Mouse (Mus musculus) megakaryocyte, adult 5-6 weeks (primary cell): ENCODE measurements around the gene Depdc7. TPM values are rescaled to one million over a fixed set of nuclear protein-coding genes. Genes with fewer than 3 reads are reported as not detected.

Experiments
- ATAC-seq: 2 replicates; pipeline ENCODE4 v1.8.0; 2016; ENCODE audit warnings: mild to moderate bottlenecking, inconsistent platforms; ENCODE audit not compliant: poor library complexity, severe bottlenecking
- total RNA-seq, 2 experiments: library from RNA; stranded (forward) in 1 of 2; stranded (reverse) in 1 of 2; fragments of 153-499, 151-499 nt in 1 of 2; fragments of 221-1000, 200-1000 nt in 1 of 2; gene quantifications; 2 replicates each; pipeline versions ENCODE4 v1.2.3 to v1.2.4; 2015 to 2017

The Depdc7 gene
- total RNA-seq, 2 experiments from 2014 or later: 14.0 to 15.3 TPM

DNA sequence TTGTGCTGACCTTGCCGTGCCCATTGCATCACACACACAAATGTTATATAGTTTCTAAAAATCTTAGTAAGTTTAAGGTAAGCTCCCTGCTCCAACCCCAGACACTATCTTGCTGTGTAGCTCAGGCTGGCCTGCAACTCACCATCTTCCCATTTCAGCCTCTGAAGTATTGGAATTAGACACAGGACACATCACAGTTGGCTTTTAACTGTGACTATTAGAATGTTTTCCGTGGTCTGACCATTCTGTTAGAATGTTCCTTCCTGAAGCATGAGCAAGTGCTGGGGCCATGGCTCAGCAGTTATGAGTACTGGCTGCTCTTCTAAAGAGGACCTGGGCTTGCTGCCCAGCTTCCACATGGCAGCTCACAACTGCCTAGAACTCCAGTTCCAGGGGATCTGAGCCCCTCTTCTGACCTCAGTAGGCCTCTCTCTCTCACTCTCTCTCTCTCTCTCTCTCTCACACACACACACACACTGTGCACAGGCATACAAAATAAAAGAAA lies 25.4 kb downstream of the Depdc7 start:
- no peak for ATAC-seq

DNA sequence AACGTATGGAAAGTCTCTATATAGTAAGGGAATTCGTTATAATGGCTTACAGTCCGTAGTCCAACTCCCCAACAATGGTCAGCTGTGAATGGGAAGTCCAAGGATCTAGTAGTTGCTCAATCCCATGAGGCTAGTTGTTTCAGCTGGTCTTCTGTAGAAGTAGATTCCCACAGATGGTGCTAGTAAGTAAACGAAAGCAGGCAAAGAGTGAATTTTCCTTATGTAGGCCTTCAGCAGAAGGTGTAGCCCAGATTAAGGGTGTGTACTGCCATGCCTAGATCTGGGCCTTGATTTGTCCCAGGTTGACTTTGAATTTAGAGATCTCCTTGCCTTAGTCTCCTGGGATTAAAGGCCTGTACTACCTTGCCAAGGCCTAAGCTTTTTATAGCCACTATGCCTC lies 26.4 kb downstream of the Depdc7 start, which contains the start of gene Pin1rt1:
Gene Pin1rt1 (minus strand): TSS at position 101 of the 400 bp plus-strand sequence.
- ATAC-seq: no peak

DNA sequence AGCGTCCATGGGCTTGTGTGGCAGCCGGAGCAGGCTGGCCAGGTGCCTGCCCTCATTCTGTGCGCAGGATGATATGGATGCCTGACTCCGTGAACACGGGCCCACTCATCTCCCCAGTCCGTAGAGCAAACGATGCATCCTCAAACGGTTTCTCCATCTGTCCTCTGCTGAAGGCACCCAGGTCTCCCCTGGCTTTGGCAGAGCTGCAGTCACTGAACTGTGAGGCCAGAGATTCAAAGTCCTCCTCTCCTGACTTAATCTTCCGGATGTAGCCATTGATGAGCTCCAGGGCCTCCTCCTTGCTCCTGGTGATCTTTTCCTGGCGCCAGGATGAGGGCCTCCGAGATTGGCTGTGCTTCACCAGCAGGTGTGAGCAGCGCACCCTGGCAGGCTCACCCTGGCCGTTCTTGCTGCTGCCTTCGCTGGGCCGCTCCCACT lies 28.4 kb downstream of the Depdc7 start:
- ATAC-seq: no peak

DNA sequence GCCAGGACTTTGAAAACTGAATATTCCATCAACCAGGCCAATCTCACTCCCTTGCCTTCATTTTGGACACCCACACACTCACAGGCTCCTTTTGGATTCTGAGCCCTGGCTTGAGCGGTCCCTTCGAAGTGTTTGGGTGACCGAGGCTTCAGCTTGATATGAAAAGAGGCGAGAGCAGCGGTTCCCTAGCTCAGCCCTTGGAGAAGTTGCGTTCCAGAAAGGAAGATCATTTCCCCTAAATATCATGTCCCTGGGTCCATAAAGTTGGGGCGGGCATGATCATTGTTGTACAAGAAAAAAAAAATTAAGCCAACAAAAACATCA lies 30.2 kb downstream of the Depdc7 start:
- ATAC-seq: peak; percentile 48

DNA sequence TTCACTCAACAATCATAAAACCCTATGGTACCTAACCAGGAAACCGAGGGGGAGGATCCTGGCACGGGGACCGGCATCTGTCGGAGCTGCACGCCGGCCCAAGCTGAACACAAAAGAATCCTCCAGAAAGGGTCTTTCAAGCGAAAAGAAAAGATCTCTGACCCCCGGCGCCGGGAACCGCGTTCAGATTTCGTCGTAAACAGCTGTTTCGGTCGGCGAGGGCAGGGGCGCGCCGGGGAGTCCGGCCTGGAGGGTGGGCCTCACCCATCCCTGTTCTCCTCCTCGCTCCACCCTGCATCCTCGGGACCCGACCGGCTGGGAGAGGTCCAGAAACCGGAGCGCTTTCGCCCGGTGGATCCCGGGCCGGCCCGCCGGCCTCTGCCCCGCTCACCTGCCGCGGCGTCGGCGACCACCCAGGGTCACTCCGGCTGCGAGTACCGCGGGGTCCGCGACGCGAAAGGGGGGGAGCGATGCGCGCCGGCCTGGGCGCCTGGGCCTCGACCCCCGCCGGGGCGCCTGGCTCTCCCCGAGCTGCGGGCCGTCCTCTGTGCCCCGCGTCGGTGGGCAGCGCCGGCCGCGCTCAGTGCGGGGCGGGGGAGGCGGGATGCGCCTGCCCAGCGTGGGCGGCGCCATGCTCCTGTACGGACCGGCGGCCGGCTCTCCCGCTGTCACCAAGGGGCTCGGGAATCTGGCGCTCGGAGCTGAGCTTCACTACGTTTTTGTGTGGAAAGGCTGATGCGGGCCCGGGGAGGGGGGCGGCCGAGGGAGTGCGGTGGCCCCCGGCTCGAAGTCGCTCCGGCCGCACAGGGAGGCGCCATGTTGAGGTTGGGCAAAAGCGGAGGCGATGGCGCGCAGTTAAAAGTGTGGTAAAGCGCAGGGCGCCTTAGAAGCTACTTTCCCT lies 30.8 kb downstream of the Depdc7 start, which contains the start of gene Tcp11l1:
Gene Tcp11l1 (minus strand): TSS at position 585 of the 901 bp plus-strand sequence.
- peak; percentile 73 for ATAC-seq

DNA sequence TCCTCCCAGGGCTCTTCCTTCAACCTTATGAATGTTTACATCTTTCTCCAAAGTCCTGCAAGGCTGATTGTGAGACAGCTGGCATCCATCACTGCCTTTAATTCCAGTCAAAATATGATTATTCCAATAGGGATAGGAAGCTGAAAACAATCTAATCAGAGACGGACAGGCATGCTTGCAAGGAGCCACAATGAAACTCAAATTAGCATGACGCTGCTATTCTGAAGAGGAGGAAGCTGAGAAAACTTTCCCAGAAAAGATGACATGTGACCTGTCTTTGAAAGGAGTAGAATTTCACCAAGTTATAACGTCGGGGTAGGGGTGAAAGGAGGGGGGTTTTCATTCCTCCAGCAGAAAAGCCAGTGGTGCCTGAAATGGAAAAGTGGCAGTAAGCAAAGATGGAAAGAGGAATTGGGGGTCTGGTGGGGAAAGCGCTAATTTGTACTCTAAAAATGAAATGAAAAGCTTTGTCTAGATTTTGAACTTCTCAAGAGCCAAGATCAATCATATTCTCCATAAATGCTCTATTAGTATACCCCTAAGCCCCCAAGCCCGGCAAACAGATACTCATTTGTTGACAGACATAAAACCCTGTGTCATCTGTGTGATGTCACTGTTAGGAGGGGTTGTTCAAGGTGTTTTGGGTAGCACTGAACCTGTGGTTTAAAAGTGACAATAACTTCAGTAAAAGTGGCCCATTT lies 31.9 kb downstream of the Depdc7 start:
- ATAC-seq: 0 out of 2 replicates have a peak, but pooled peaks have one; percentile 7

DNA sequence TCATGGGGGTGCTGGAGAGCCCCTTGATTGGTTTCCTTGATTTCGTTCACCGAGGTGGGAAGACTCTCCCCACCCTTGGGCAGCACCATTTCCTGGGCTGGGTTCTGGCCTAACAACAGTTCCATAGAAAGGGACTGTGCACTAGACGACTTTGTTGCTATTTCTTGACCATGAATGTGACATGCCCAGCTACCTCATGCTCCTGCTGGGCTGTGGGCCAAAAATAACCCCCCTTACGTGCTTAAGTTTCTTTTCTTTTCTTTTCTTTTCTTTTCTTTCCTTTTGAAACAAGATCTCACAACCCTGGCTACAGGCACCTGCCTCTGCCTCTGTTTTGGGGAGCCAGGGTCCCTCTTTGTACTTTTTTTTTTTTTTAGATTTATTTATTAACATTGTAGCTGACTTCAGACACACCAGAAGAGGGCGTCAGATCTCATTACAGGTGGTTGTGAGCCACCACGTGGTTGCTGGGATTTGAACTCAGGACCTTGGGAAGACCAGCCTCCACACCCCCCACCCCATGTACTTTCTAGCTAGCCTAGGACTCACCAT lies 32.8 kb downstream of the Depdc7 start:
- ATAC-seq: no peak

DNA sequence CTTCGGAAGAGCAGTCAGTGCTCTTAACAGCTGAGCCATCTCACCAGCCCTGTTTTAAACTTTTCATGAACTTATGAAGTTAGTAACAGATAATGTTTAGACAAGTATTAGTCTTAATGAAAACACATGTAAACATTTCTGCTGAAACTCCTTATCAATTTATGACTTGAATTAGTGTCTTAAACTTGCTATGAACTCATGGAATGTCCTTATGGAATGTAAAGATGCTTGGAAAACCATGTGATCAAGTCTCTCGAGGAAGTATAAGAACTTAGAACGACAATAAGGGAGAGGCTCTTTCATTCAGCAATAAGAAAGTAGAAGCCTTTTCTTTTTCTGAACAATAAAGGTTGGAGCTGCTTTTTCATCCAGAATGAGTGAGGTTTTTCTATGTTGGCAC lies 38.3 kb downstream of the Depdc7 start:
- no peak for ATAC-seq

DNA sequence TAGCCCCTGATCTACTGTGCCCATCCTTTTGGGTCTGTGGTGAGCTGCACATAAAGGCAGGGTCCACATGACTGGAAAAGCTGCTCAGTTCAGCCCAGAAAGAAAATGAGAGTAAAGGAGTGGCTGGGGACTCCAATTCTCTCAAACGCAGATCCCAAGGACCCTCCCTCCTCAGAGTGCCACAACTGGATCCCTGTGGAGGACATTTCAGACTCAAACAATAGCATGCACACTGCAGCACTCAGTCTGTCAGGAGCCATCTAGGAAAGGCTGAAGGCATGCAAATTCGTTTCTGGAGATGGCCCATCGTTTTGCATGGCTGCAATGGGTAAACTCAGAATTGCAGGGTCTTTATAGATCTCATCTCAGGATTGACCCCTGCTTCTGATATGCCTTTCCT lies 39.5 kb downstream of the Depdc7 start:
- ATAC-seq: no peak

DNA sequence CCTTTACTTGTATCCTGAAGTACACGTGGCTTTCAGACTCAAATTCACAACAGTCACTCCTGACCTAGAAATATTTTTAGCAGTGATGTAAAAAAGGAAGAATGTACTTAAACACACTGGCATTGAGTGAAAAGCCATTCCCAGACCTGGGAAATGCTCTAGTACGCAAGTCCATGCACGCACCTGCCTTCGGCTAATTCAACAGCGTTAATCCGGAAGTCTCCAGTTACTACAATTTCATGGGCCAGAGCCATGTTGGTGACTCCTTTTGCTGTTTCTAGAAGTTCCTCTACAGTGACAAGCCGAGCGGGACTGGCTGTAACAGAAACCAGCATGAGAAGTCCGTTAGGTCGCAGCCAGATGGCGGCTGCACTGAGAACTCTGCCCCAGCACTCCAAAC lies 43.0 kb downstream of the Depdc7 start:
- ATAC-seq: no peak

DNA sequence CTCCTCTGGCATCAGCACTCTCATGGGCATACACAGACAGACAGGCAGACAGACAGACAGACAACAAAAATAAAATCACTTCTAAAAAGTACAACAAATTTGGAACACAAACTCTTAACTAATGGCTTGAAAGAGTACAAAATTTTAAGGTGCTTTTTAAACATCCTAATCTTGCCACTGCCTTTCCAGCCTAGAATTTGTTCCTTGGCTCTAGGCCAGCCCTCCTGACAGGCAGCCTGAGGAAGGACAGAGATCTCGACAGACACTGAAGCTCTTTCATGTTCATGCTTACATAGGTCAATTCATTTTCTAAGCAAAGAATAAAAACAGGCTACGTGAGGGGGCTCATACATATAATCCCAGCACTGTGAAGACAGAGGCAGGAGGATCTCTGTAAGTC lies 50.1 kb downstream of the Depdc7 start:
- no peak for ATAC-seq

DNA sequence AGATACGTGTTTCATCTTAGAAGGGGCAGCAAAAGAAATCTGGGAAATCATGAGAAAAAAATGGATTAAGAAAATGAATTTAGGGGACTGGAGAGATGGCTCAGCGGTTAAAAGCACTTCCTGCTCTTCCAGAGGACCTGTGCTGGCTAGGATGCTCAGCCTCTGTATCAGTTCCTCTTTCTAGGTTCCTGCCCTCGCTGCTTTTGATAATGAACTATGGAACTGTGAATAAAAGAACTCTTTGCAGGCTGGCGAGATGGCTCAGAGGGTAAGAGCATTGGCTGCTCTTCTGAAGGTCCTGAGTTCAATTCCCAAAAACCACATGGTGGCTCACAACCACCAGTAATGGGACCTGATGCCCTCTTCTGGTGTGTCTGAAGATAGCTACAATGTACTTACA lies 52.0 kb downstream of the Depdc7 start:
- peak; percentile 72 for ATAC-seq

DNA sequence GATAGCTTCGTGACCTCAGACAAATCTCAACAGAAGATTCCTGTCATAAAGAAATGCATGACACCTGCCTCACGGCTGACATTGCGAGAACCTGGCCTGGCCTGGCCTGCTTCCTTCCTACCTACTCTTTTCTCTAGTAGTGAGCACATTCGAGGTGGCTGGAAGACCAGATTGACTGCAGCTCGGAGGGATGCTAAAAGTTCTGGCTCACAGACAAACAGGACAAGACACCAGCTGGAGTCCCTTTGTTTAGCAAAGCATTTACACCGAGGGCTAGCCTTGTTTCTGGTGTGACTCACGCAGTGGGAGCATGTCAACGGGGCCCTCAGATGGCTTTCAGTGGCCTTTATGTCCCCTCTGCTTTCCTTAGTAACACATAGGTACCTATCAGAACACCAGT lies 54.0 kb downstream of the Depdc7 start:
- ATAC-seq: no peak

DNA sequence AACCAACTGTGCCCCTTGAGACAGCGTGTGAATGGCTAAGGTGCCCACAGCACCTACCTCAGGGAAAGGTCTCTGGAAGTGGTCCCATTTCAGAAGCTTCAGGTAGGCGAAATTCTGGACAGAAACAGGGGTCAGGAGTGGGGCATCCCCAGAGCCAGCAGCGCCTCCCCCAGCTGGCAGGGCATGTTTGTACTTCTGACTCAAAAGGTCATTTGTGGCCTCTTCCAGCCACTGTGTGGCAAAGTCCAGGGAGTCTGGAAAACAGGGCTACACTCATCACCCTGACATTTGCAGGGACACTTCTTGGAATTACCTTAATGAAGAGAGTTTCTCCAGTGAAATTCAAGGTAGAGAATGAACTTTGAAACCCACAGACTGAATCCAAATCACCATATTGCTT lies 54.4 kb downstream of the Depdc7 start:
- no peak for ATAC-seq

DNA sequence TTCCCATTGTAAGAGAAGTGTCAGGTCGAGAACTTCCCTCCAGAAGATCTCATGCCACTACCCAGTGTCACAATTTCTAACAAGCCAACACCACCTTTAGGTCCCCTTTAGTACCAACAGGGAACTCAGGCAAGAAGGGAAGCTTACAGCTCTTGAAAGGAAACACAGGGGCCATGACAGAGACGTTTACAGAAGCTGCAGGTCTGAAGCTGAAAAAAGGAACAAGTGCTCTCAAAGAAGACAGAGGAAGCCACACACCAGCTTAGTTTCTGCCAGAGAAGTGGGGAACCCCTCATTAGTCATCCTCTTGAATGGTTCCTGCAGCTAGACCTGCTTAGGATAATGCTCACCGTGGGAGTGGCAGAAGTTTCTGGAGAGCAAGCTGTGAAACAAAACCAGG lies 55.4 kb downstream of the Depdc7 start:
- peak; percentile 79 for ATAC-seq

DNA sequence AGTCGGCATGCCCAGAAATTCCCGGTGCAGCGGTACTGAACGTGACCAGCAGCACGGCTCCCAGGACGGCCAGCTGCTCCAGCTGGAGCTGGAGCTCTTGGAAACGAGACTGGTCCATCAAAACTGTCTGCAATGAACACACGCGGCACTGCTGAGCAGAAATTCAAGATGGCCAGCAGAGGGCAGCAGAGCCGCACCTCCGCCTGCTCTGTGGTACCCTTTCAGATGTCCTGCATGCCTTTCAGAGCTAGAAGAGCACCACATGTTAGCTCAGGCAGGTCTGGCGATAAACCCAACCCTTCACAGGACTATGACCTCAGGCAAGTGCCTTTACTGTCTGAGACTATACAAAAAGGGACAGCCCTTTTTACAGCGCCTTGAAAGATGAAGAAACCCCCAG lies 57.3 kb downstream of the Depdc7 start:
- ATAC-seq: peak; percentile 80

DNA sequence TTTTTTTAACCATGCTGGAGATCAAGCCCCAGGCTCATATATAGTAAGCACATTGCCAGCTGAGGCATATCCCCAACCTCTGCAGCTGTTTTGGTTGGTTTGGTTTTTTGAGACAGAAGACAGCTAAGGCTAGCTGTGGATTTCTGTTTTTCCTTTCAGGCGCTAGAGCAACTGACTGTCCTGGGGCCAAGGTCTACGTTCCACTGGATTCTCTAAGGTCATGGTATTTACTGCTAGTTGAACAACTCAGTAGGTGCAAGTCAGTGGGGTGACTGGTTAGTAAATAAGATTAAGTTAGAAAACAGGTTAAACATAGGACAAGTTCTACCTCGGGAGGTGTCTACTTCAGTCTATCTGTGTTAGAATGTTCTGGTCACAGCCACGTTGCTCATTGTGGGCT lies 57.9 kb downstream of the Depdc7 start:
- ATAC-seq: no peak

DNA sequence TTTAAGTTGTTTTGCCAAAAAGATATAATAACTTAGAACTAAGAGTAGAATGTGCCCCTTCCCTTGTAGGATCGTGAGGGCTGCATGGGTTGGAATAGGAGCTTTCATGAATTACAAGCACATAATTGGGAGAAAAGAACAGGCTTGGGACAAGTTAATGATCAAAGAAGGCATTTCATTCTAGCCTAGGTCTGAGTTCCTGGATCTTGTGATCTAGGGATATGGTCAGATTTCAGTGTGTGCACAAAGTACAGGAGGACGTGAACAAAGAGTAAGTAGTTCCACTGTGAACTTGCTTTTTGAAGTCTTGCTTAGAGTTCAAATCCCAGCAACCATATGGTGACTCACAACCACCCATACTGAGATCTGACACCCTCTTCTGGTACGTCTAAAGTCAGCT lies 65.4 kb downstream of the Depdc7 start:
- ATAC-seq: no peak
